Mouse (Mus musculus): ENCODE data around the gene Arg1. TPM values are rescaled to one million over a fixed set of nuclear protein-coding genes. Genes with fewer than 3 reads are reported as not detected.

The Arg1 gene
- polyA plus RNA-seq, 1 experiment, result 5.8 TPM

- Histone ChIP-seq H3K4me3 (replicated peaks; ENCODE audit: control insufficient read depth, low read depth, low read length) (no peak overlapping the region), H3K4me1 (ENCODE audit: control insufficient read depth, insufficient read depth, low read length) (no peaks in the 10 kb centered on the region), H3K27ac (ENCODE audit: control insufficient read depth, insufficient read depth, low read depth, low read length, poor library complexity) (no peak overlapping the region)
- TF ChIP-seq CTCF (IDR thresholded peaks at IDR 0.05; ENCODE audit: control insufficient read depth, insufficient read depth, low read length) (no peak), POLR2A (IDR thresholded peaks at IDR 0.05; ENCODE audit: borderline replicate concordance, control insufficient read depth, low read depth, low read length) (no peak)
- 93% methylated on average over 8 of the region's 8 CpGs for WGBS
These were observed 31.4 kb downstream of the Arg1 start for GRCm38 (mm10) chr10:24895927-24896326.

- TF ChIP-seq POLR2A (IDR thresholded peaks at IDR 0.05; ENCODE audit: borderline replicate concordance, control insufficient read depth, low read depth, low read length) (no peak), CTCF (IDR thresholded peaks at IDR 0.05; ENCODE audit: control insufficient read depth, insufficient read depth, low read length) (no peak)
- WGBS, result 89% methylated on average over 7 of the region's 7 CpGs
These were observed 38.9 kb downstream of the Arg1 start for GRCm38 (mm10) chr10:24888343-24888742.

GRCm38 (mm10) chr10:24886008-24886407, 41.3 kb downstream of the Arg1 start:
- no peaks in the 10 kb centered on the region for H3K4me1 ChIP-seq (ENCODE audit: control insufficient read depth, insufficient read depth, low read length)
- H3K27ac ChIP-seq (ENCODE audit: control insufficient read depth, insufficient read depth, low read depth, low read length, poor library complexity), result no peak overlapping the region
- 87% methylated on average over 9 of the region's 9 CpGs for WGBS
- no peak overlapping the region for H3K4me3 ChIP-seq (replicated peaks; ENCODE audit: control insufficient read depth, low read depth, low read length)
- TF ChIP-seq CTCF (IDR thresholded peaks at IDR 0.05; ENCODE audit: control insufficient read depth, insufficient read depth, low read length) (no peak), POLR2A (IDR thresholded peaks at IDR 0.05; ENCODE audit: borderline replicate concordance, control insufficient read depth, low read depth, low read length) (no peak)

More at GRCm38 (mm10) chr10:24888343-24888742, 38.9 kb downstream of the Arg1 start:
- H3K4me1 ChIP-seq (ENCODE audit: control insufficient read depth, insufficient read depth, low read length), result no peaks in the 10 kb centered on the region
- no peak overlapping the region for H3K27ac ChIP-seq (ENCODE audit: control insufficient read depth, insufficient read depth, low read depth, low read length, poor library complexity)
- no peak overlapping the region for H3K4me3 ChIP-seq (replicated peaks; ENCODE audit: control insufficient read depth, low read depth, low read length)

- TF ChIP-seq CTCF (IDR thresholded peaks at IDR 0.05; ENCODE audit: control insufficient read depth, insufficient read depth, low read length), result peak; percentile 33; the same call in 1 of the 2 replicates
- TF ChIP-seq POLR2A (IDR thresholded peaks at IDR 0.05; ENCODE audit: borderline replicate concordance, control insufficient read depth, low read depth, low read length), result no peak
- WGBS, result 83% methylated on average over 4 of the region's 4 CpGs
- no peak overlapping the region for H3K4me3 ChIP-seq (replicated peaks; ENCODE audit: control insufficient read depth, low read depth, low read length)
- H3K4me1 ChIP-seq (ENCODE audit: control insufficient read depth, insufficient read depth, low read length), result no peaks in the 10 kb centered on the region
- H3K27ac ChIP-seq (ENCODE audit: control insufficient read depth, insufficient read depth, low read depth, low read length, poor library complexity), result no peak overlapping the region
These were observed 53.7 kb downstream of the Arg1 start for GRCm38 (mm10) chr10:24873624-24874023.

GRCm38 (mm10) chr10:24869760-24870290, 57.5 kb downstream of the Arg1 start, which contains the start of gene Med23:
Med23 (plus strand) TSS chr10:24869986.
- TF ChIP-seq POLR2A (IDR thresholded peaks at IDR 0.05; ENCODE audit: borderline replicate concordance, control insufficient read depth, low read depth, low read length) (peak; percentile 67; the same call in 1 of the 2 replicates), CTCF (IDR thresholded peaks at IDR 0.05; ENCODE audit: control insufficient read depth, insufficient read depth, low read length) (peak; percentile 90)
- no peak within 1 kb of the TSS for H3K27ac ChIP-seq (ENCODE audit: control insufficient read depth, insufficient read depth, low read depth, low read length, poor library complexity)
- WGBS, result under 1% methylated on average over 36 of the region's 36 CpGs
- no peaks in the 10 kb centered on the region for H3K4me1 ChIP-seq (ENCODE audit: control insufficient read depth, insufficient read depth, low read length)
- peak within 1 kb of the TSS; percentile 96 for H3K4me3 ChIP-seq (replicated peaks; ENCODE audit: control insufficient read depth, low read depth, low read length)

Other genes starting within 250 kb of the Arg1 start
- gene Enpp1, start 215.3 kb downstream of the Arg1 start, polyA plus RNA-seq (2011; ENCODE audit: insufficient read depth, insufficient read length, low replicate concordance, missing spikeins), result 2.4 and 4.8 TPM in 2 replicates
- 2.9 and 4.3 TPM in 2 replicates for gene Enpp3, start 84.7 kb downstream of the Arg1 start, polyA plus RNA-seq (2011; ENCODE audit: insufficient read depth, insufficient read length, low replicate concordance, missing spikeins)
- gene Med23, start 57.5 kb downstream of the Arg1 start, polyA plus RNA-seq (2011; ENCODE audit: insufficient read depth, insufficient read length, low replicate concordance, missing spikeins), result 5.2 and 8.7 TPM in 2 replicates